Mouse (Mus musculus) hindbrain, embryonic 11.5 days (tissue): ENCODE measurements around the gene Cebpz. TPM values are rescaled to one million over a fixed set of nuclear protein-coding genes. Genes with fewer than 3 reads are reported as not detected.

Source experiments
- polyA plus RNA-seq: library from polyadenylated mRNA; unstranded; fragments of >200 nt; fragmentation: Nextera tagmentation; extraction: Ambion mirVana; gene quantifications from 2 replicates; pipeline ENCODE4 v1.2.1, GENCODE M21; 2014

Cebpz gene
- polyA plus RNA-seq, 1 experiment from 2014 or later = 61.5 TPM

Other genes starting within 250 kb of the Cebpz start
- 7.4 and 7.9 TPM in 2 replicates for gene Strn, start 199.9 kb downstream of the Cebpz start, polyA plus RNA-seq
- gene Heatr5b, start 101.7 kb downstream of the Cebpz start, polyA plus RNA-seq = 12.3 and 15.5 TPM in 2 replicates
- gene Gpatch11, start 101.5 kb downstream of the Cebpz start, polyA plus RNA-seq = 41.2 and 43.5 TPM in 2 replicates
- gene Eif2ak2, start 54.5 kb downstream of the Cebpz start, polyA plus RNA-seq = 5.5 and 7.4 TPM in 2 replicates
- 0.07 and 0.15 TPM in 2 replicates for gene Sult6b1, start 30.1 kb downstream of the Cebpz start, polyA plus RNA-seq
- 110 and 118 TPM in 2 replicates for gene Cebpzos, start 20.6 kb downstream of the Cebpz start, polyA plus RNA-seq
- 52.7 and 54.3 TPM in 2 replicates for gene Ndufaf7, start 70 bp upstream of the Cebpz start, polyA plus RNA-seq
- gene Prkd3, start 83.8 kb upstream of the Cebpz start, polyA plus RNA-seq = 40.9 and 44.0 TPM in 2 replicates
- gene Qpct, start 114.8 kb upstream of the Cebpz start, polyA plus RNA-seq = 8.2 and 10.6 TPM in 2 replicates